Mouse (Mus musculus): ENCODE measurements around the gene Olfr968.

The Olfr968 gene

DNA sequence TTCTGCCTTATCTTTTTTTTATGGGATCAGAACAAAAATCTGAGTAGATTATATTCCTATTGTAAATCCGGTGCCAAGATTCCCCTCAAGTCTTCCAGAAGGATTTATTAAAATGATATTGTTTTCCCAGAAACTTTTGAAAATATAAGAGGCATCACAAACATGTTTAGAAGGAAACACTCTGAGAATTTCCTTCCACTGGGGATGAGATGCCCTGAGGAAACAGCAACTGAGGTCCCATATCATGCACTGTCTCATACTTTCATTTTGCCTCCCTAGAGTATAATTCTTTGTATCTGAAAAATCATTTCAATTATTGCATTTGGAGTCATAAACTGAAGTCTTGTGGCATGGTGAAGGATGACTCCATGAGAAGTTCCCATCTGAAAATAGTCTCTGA, at the start of gene Olfr968:
Gene Olfr968, minus strand, starts transcription at position 101 of the 400 bp plus-strand sequence.
- DNase-seq, result no peak

DNA sequence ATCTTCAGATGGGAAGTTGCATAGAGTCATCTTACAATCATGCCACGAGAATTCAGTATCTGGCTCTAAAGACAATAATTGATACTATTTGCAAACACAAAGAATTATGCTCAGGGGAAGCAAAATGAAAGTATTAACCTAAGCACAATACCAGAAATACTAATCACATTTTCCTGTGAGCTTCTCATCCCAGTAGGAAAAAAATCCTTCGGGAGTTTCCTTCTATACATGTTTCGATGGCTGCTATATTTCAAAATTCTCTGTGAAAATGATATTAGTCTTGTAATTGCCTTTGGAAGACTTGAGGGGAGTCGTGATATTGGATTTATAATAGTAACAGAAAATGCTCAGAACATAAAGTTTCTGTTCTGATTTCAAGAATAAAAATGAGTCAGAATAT, 25.5 kb upstream of the Olfr968 start, which contains the start of gene Olfr970:
Gene Olfr970, plus strand, starts transcription at position 301 of the 400 bp plus-strand sequence.
- no peak for DNase-seq

DNA sequence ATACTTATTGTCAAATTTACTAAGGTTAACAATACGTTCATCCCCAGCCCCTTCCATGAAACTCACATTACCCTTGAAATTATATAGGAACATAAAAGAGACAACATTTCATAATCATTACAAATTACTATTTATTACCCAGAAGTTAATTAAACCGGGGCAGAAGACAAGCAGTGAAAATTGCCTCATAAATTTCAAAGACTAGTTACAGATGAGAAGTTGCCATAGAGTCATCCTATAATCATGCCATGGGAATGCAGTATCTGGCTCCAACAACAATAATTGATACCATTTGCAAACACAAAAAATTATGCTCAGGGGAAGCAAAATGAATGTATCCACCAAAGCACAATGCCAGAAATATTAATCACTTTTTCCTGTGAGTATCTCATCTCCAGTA, 7.5 kb upstream of the Olfr968 start, which contains the start of gene Olfr969:
Gene Olfr969, plus strand, starts transcription at position 388 of the 400 bp plus-strand sequence.
- DNase-seq, result no peak

DNA sequence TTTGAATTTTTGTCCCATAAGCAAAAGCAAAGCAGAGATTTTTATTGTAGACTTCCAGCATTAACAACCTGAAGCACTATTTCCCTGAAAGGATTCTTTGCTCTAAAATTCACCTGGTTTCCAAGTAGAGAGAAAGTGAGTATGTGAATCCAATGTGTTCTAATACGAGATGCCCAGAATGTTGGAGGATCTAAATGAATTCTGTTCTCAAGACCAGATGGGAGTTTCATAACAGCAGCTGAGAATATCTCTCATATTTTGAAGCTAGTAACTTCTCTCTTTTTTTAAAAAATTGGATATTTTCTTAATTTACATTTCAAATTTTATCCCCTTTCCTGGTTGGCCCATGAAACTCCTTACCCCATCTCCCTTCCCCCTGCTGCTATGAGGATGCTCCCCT, 36.6 kb downstream of the Olfr968 start:
- no peak for DNase-seq

DNA sequence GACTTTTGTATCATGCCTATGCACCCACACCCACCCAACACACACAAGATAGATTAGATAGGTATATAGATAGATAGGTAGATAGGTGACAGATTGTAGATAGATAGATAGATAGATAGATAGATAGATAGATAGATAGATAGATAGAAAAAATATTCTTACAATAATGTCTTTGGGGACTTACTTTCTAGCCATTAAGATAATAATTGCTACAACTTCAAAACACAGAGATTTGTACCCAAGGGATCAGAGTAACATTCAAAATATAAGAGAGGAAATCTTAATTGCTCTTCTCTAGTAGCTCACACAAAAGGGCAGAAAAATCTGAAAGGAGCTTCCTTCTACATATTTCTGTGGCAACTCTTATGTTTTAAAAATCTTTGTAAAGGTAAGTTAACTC, 37.1 kb downstream of the Olfr968 start, which contains the start of gene Olfr967:
Gene Olfr967, plus strand, starts transcription at position 301 of the 400 bp plus-strand sequence.
- no peak for DNase-seq

DNA sequence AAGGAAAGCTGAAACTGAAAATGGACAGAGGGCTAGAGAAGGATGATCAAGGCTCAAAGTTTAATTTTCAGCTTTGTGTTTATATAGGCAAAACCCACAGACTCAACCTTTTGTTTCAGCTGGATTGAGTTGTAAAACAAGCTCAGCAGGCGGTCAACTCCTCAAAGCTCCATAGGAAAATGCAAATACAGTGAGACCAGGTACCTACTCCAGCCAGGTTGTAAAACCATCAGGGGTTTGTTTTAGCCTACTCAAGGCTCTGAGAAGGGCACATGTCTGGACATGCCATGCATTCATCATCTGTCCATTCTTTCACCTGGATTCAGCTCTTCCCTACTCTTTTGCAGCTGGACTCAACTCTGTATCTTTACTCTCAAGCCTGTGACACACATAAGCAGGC, 42.3 kb downstream of the Olfr968 start:
- DNase-seq, result no peak

DNA sequence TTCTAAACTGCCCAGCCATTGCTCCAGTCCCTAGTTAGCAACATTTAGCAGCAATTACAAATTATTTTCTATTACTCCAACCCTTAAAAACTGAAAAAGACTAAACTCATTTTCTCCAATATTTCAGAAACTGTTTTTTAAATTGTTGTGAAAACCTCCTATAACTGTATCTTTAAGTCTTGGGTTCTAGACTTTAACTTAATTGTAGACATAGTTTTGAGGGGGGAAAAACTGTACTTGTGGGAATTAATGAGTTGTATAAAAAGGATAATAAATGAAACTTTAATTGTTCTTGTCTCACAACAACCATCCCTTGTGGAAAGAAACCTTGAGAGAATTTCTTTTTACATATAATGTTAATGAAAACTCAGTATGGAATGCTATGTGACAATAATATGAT, 52.4 kb downstream of the Olfr968 start, which contains the start of gene Olfr150:
Gene Olfr150, plus strand, starts transcription at position 301 of the 400 bp plus-strand sequence.
- no peak for DNase-seq

Measured in kidney, adult 11 months (tissue).